Mouse (Mus musculus): ENCODE data around the gene Auh. TPM values are rescaled to one million over a fixed set of nuclear protein-coding genes. Genes with fewer than 3 reads are reported as not detected.

Gene Auh
- polyA plus RNA-seq, 1 experiment from 2014 or later = 51.3 TPM

DNA sequence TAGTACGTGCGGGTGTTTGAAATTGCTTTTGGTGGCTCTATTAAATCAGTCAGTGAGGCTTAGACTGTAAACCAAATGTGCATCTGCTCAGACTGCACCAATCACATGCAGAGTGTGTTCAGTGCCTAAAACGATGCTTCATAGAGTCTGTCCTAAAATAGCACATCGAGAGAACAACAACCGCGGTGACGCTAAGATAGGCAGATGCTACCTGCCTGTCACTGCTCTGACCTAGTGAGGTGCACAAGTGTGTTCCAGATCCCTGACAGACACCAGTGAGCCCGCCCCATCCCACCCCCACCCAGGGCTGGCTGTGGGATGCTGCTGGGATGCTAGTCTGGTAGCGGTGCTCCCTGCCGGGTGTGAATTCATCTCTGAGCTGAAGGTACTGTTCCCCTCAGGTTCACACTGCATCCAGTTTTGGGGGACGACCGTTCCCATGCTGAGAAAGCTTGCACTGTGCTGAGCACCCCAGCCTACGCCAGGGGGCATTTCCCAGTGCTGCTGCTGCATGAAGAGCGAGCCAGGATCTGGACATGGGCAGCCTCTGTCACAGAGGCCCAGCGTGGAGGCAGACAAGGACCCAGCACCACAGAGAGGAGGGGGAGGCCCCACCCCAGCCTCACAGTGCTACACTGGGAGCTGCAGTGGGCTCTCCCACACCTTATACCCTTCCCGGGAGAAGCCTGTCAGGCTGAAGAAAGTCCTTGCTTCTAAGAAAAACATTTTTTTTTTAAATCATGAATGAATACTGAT, 70.2 kb downstream of the Auh start:
- peaks cover 20% of the 10 kb centered on the region for H3K4me1 ChIP-seq (replicated peaks)
- H3K9ac ChIP-seq = no peak overlapping the region
- WGBS = 45% methylated on average over 16 of the region's 16 CpGs
- no peak overlapping the region for H3K4me3 ChIP-seq
- no peaks in the 10 kb centered on the region for H3K27me3 ChIP-seq (replicated peaks)
- peak; percentile 59; the same call in 1 of the 2 replicates for ATAC-seq (ENCODE audit: insufficient number of reproducible peaks, low FRiP score)
- 0 out of 2 replicates have a peak overlapping the region, but pooled peaks have one; percentile 9 for H3K4me2 ChIP-seq
- H3K27ac ChIP-seq (ENCODE audit: poor library complexity, severe bottlenecking) = no peak overlapping the region; the same call in 1 of the 2 replicates
- H3K9me3 ChIP-seq (replicated peaks) = no peaks in the 10 kb centered on the region
- H3K36me3 ChIP-seq = no peaks in the 10 kb centered on the region

DNA sequence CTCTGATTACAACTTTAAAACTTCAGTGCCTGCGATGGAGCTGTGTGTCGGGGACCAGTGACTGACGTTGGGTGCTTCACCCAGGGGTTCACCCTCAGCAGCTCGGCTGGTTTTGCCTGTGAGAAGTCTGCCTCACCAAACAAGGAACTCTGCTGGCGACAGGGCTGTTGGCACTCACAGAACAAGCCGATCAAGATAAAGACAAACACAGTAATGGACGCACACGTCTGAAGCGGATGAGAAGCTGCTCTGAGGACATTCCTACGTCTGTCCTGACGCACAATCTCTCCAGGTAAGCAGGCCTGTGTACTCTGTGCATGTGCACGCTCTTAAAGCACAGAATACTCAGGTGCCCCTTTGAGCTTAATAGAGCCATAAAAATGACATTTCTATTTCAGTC, 71.1 kb downstream of the Auh start:
- WGBS = 49% methylated on average over 12 of the region's 12 CpGs
- Histone ChIP-seq H3K9ac (no peak overlapping the region), H3K4me2 (no peak overlapping the region), H3K9me3 (replicated peaks) (no peaks in the 10 kb centered on the region), H3K36me3 (no peaks in the 10 kb centered on the region), H3K27me3 (replicated peaks) (no peaks in the 10 kb centered on the region), H3K4me3 (no peak overlapping the region), H3K27ac (ENCODE audit: poor library complexity, severe bottlenecking) (no peak overlapping the region), H3K4me1 (replicated peaks) (peaks cover 20% of the 10 kb centered on the region)
- no peak for ATAC-seq (ENCODE audit: insufficient number of reproducible peaks, low FRiP score)

DNA sequence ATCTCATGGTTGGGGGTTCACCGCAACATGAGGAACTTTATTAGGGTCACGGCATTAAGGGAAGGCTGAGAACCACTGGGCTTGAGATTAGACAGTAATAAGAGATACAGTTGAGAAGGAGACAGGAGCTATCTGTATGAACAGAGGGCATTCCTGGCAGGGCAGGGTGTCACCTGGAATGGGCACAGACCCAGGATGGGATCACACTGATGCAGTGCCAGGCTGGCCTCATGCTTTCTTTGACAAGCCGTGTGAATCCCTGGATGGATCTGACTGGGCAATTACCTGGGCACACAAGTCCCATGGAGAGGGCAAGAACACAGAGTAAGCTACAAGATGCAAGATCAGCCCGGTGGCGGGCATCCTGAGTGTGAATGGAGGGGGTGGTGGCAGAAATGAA, 71.7 kb downstream of the Auh start:
- H3K9me3 ChIP-seq (replicated peaks) = no peaks in the 10 kb centered on the region; the same call in 1 of the 2 replicates
- peaks cover 20% of the 10 kb centered on the region for H3K4me1 ChIP-seq (replicated peaks)
- no peak for ATAC-seq (ENCODE audit: insufficient number of reproducible peaks, low FRiP score)
- no peak overlapping the region for H3K4me2 ChIP-seq
- WGBS = 82% methylated on average over 5 of the region's 5 CpGs
- H3K27me3 ChIP-seq (replicated peaks) = no peaks in the 10 kb centered on the region
- 0 out of 2 replicates have a peak, but pooled peaks cover 2% of the 10 kb centered on the region for H3K36me3 ChIP-seq
- H3K9ac ChIP-seq = no peak overlapping the region
- H3K4me3 ChIP-seq = no peak overlapping the region
- no peak overlapping the region for H3K27ac ChIP-seq (ENCODE audit: poor library complexity, severe bottlenecking)

DNA sequence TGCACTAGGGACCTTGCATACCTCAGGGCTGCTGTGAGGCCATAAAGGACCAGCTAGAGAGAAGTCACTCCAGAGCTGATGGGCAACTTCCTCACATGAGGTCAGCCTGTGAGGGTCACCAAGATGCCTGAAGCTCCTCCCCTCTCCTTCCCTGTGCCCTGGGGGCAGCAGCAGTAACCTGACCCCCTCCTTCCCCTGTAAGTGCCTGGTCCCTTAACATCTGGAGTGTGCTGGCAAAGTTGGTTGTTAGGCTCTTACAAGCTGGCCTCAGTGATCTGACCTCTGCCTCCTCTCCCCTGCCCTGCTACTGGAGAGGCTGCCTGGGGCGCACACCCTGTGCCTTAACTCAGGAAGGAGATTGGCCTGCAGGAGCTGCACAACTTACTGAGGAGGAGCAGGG, 75.9 kb downstream of the Auh start:
- no peaks in the 10 kb centered on the region for H3K27me3 ChIP-seq (replicated peaks)
- H3K27ac ChIP-seq (ENCODE audit: poor library complexity, severe bottlenecking) = no peak overlapping the region
- H3K9me3 ChIP-seq (replicated peaks) = no peaks in the 10 kb centered on the region; the same call in 1 of the 2 replicates
- 0 out of 2 replicates have a peak, but pooled peaks cover 3% of the 10 kb centered on the region for H3K36me3 ChIP-seq
- ATAC-seq (ENCODE audit: insufficient number of reproducible peaks, low FRiP score) = no peak
- H3K4me1 ChIP-seq (replicated peaks) = peaks cover 17% of the 10 kb centered on the region
- H3K4me3 ChIP-seq = no peak overlapping the region
- 54% methylated on average over 1 of the region's 1 CpGs for WGBS
- no peak overlapping the region for H3K9ac ChIP-seq
- no peak overlapping the region for H3K4me2 ChIP-seq

DNA sequence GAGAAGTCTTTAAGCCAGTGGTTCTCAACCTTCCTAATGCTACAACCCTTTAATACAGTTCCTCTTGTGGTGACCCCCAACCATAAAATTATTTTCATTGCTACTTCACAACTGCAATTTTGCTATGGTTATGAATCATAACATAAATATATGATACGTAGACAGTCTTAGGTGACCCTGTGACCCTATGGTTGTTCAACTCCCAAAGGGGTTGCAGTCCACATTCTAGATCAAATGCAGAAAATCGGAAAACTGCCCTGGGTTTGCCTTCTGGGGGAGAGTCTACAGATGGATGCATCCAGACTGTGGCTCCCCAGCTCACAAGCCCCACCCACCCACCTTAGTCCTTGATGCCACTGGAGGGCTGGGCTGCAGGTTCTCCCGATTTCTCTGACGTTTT, 77.6 kb downstream of the Auh start:
- Histone ChIP-seq H3K27ac (ENCODE audit: poor library complexity, severe bottlenecking) (no peak overlapping the region), H3K9ac (no peak overlapping the region), H3K4me3 (no peak overlapping the region), H3K4me2 (no peak overlapping the region), H3K27me3 (replicated peaks) (no peaks in the 10 kb centered on the region), H3K36me3 (0 out of 2 replicates have a peak, but pooled peaks cover 3% of the 10 kb centered on the region), H3K4me1 (replicated peaks) (peaks cover 22% of the 10 kb centered on the region), H3K9me3 (replicated peaks) (no peaks in the 10 kb centered on the region; the same call in 1 of the 2 replicates)
- ATAC-seq (ENCODE audit: insufficient number of reproducible peaks, low FRiP score) = no peak
- 85% methylated on average over 4 of the region's 4 CpGs for WGBS

GRCm38 (mm10) chr13:52850024-52850723, 79.3 kb downstream of the Auh start:
- peaks cover 31% of the 10 kb centered on the region for H3K4me1 ChIP-seq (replicated peaks)
- no peak overlapping the region for H3K27ac ChIP-seq (ENCODE audit: poor library complexity, severe bottlenecking)
- H3K36me3 ChIP-seq = 0 out of 2 replicates have a peak, but pooled peaks cover 3% of the 10 kb centered on the region
- H3K9me3 ChIP-seq (replicated peaks) = no peaks in the 10 kb centered on the region; the same call in 1 of the 2 replicates
- H3K4me3 ChIP-seq = no peak overlapping the region
- 83% methylated on average over 15 of the region's 15 CpGs for WGBS
- no peaks in the 10 kb centered on the region for H3K27me3 ChIP-seq (replicated peaks)
- H3K4me2 ChIP-seq = no peak overlapping the region
- no peak for ATAC-seq (ENCODE audit: insufficient number of reproducible peaks, low FRiP score)
- no peak overlapping the region for H3K9ac ChIP-seq

DNA sequence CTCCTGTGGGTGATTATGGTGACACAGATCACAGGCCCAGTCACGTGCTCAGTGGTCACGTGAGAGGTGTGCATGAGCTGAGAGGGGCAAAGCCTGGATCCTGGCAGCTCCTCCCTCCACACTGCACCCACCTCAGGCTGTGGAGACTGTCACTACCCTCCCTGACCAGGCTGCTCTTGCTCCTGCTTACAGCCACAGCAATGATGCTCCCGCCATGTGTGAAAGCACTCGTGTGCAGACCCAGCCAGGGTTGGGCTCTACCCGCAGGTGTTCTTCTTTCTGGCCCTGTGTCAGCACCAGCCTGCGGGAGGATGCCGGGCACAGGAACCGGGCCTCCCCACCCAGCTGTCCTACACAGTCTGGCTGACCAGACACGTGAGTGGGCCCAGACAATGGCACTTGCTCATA, 80.1 kb downstream of the Auh start:
- Histone ChIP-seq H3K27ac (ENCODE audit: poor library complexity, severe bottlenecking) (no peak overlapping the region), H3K36me3 (0 out of 2 replicates have a peak, but pooled peaks cover 3% of the 10 kb centered on the region), H3K27me3 (replicated peaks) (no peaks in the 10 kb centered on the region), H3K4me2 (no peak overlapping the region), H3K9me3 (replicated peaks) (no peaks in the 10 kb centered on the region; the same call in 1 of the 2 replicates), H3K9ac (no peak overlapping the region), H3K4me3 (no peak overlapping the region), H3K4me1 (replicated peaks) (peaks cover 37% of the 10 kb centered on the region)
- WGBS = 83% methylated on average over 9 of the region's 9 CpGs
- no peak for ATAC-seq (ENCODE audit: insufficient number of reproducible peaks, low FRiP score)

DNA sequence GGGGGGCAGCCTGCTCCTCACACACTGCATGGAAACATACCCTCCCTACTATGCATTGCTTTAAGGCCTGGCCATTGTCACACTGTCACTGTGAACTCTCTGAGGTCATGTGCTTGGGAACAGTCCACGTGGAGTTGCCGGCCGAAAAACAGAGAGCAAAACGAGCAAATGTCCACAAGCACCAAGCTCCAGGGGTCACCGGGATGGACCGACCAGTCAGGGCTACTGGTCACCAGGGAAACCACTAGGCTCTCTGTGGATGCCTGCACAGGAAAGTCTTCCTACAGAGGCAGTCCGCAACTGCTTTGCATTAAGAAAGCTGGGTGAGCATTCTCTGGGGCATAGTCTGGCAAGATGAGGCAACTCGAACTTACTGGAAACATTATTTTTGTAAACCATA, 82.0 kb downstream of the Auh start:
- Histone ChIP-seq H3K27ac (ENCODE audit: poor library complexity, severe bottlenecking) (0 out of 2 replicates have a peak overlapping the region, but pooled peaks have one; percentile 1), H3K4me3 (no peak overlapping the region), H3K4me1 (replicated peaks) (peaks cover 51% of the 10 kb centered on the region), H3K9ac (0 out of 2 replicates have a peak overlapping the region, but pooled peaks have one; percentile 32), H3K9me3 (replicated peaks) (no peaks in the 10 kb centered on the region), H3K27me3 (replicated peaks) (no peaks in the 10 kb centered on the region), H3K36me3 (no peaks in the 10 kb centered on the region), H3K4me2 (0 out of 2 replicates have a peak overlapping the region, but pooled peaks have one; percentile 8)
- no peak for ATAC-seq (ENCODE audit: insufficient number of reproducible peaks, low FRiP score)
- WGBS = 50% methylated on average over 8 of the region's 8 CpGs

- Histone ChIP-seq H3K4me1 (replicated peaks) (peaks cover 51% of the 10 kb centered on the region), H3K4me2 (0 out of 2 replicates have a peak overlapping the region, but pooled peaks have one; percentile 8), H3K27me3 (replicated peaks) (no peaks in the 10 kb centered on the region), H3K27ac (ENCODE audit: poor library complexity, severe bottlenecking) (0 out of 2 replicates have a peak overlapping the region, but pooled peaks have one; percentile 1), H3K9me3 (replicated peaks) (no peaks in the 10 kb centered on the region), H3K36me3 (no peaks in the 10 kb centered on the region), H3K9ac (0 out of 2 replicates have a peak overlapping the region, but pooled peaks have one; percentile 32), H3K4me3 (no peak overlapping the region)
- ATAC-seq (ENCODE audit: insufficient number of reproducible peaks, low FRiP score) = no peak
- 75% methylated on average over 17 of the region's 17 CpGs for WGBS
Measured at GRCm38 (mm10) chr13:52847071-52847470, 82.4 kb downstream of the Auh start.

GRCm38 (mm10) chr13:52845618-52846017, 83.9 kb downstream of the Auh start:
- Histone ChIP-seq H3K9me3 (replicated peaks) (no peaks in the 10 kb centered on the region), H3K4me2 (no peak overlapping the region), H3K9ac (no peak overlapping the region), H3K4me3 (no peak overlapping the region), H3K27me3 (replicated peaks) (no peaks in the 10 kb centered on the region), H3K36me3 (peaks cover 1% of the 10 kb centered on the region; the same call in 1 of the 2 replicates), H3K27ac (ENCODE audit: poor library complexity, severe bottlenecking) (no peak overlapping the region), H3K4me1 (replicated peaks) (peaks cover 46% of the 10 kb centered on the region)
- ATAC-seq (ENCODE audit: insufficient number of reproducible peaks, low FRiP score) = no peak
- WGBS = 86% methylated on average over 4 of the region's 4 CpGs
